Mouse (Mus musculus): ENCODE data around the gene Elmo1. TPM values are rescaled to one million over a fixed set of nuclear protein-coding genes. Genes with fewer than 3 reads are reported as not detected.

The Elmo1 gene
- total RNA-seq, 2 experiments from 2014 or later, result 27.4 to 27.9 TPM

GRCm38 (mm10) chr13:20163339-20163954 lies 73.1 kb downstream of the Elmo1 start:
- no peak for DNase-seq (ENCODE audit: low spot score in 2 of 2)
- no peak overlapping the region for H3K27ac ChIP-seq
- H3K4me3 ChIP-seq, result no peak overlapping the region
- TF ChIP-seq CTCF (conservative IDR thresholded peaks at IDR 0.05), result no peak

- no peak for DNase-seq (ENCODE audit: low spot score in 2 of 2)
- Histone ChIP-seq H3K4me3 (no peak overlapping the region), H3K27ac (no peak overlapping the region)
- no peak for TF ChIP-seq CTCF (conservative IDR thresholded peaks at IDR 0.05)
Measured at GRCm38 (mm10) chr13:20164837-20165236, 74.4 kb downstream of the Elmo1 start.

- no peak for DNase-seq (ENCODE audit: low spot score in 2 of 2)
- no peak for TF ChIP-seq CTCF (conservative IDR thresholded peaks at IDR 0.05)
- H3K27ac ChIP-seq, result no peak overlapping the region
Measured at GRCm38 (mm10) chr13:20173987-20174654, 83.7 kb downstream of the Elmo1 start.

GRCm38 (mm10) chr13:20174655-20175280 lies 84.4 kb downstream of the Elmo1 start:
- DNase-seq (ENCODE audit: low spot score in 2 of 2), result no peak
- no peak overlapping the region for H3K4me3 ChIP-seq
- TF ChIP-seq CTCF (conservative IDR thresholded peaks at IDR 0.05), result no peak
- H3K27ac ChIP-seq, result no peak overlapping the region

More at GRCm38 (mm10) chr13:20173987-20174654, 83.7 kb downstream of the Elmo1 start:
- no peak overlapping the region for H3K4me3 ChIP-seq

- H3K4me3 ChIP-seq, result no peak overlapping the region
- DNase-seq (ENCODE audit: low spot score in 2 of 2), result no peak
- no peak overlapping the region for H3K27ac ChIP-seq
- no peak for TF ChIP-seq CTCF (conservative IDR thresholded peaks at IDR 0.05)
Measured at GRCm38 (mm10) chr13:20180738-20181137, 90.3 kb downstream of the Elmo1 start.

- Histone ChIP-seq H3K4me3 (no peak overlapping the region), H3K27ac (no peak overlapping the region)
- TF ChIP-seq CTCF (conservative IDR thresholded peaks at IDR 0.05), result no peak
- DNase-seq (ENCODE audit: low spot score in 2 of 2), result no peak
Measured at GRCm38 (mm10) chr13:20181321-20181720, 90.9 kb downstream of the Elmo1 start.

GRCm38 (mm10) chr13:20182239-20182825 lies 91.9 kb downstream of the Elmo1 start:
- DNase-seq (ENCODE audit: low spot score in 2 of 2), result peak; percentile 16 to 21
- TF ChIP-seq CTCF (conservative IDR thresholded peaks at IDR 0.05), result no peak
- H3K4me3 ChIP-seq, result no peak overlapping the region
- H3K27ac ChIP-seq, result peak overlapping the region; percentile 59; the same call in 1 of the 2 replicates

- peak; percentile 76 for TF ChIP-seq CTCF (conservative IDR thresholded peaks at IDR 0.05)
- peak in 1 of 2 experiments; percentile 28 for DNase-seq (ENCODE audit: low spot score in 2 of 2)
- Histone ChIP-seq H3K27ac (peak overlapping the region; percentile 6; the same call in 1 of the 2 replicates), H3K4me3 (no peak overlapping the region; the same call in 1 of the 2 replicates)
Measured at GRCm38 (mm10) chr13:20183512-20184238, 93.3 kb downstream of the Elmo1 start.

- Histone ChIP-seq H3K4me3 (no peak overlapping the region), H3K27ac (peak overlapping the region; percentile 6; the same call in 1 of the 2 replicates)
- no peak for TF ChIP-seq CTCF (conservative IDR thresholded peaks at IDR 0.05)
- DNase-seq (ENCODE audit: low spot score in 2 of 2), result no peak
Measured at GRCm38 (mm10) chr13:20184239-20185033, 94.0 kb downstream of the Elmo1 start.

GRCm38 (mm10) chr13:20185034-20185846 lies 94.8 kb downstream of the Elmo1 start:
- no peak overlapping the region; the same call in 1 of the 2 replicates for H3K27ac ChIP-seq
- DNase-seq (ENCODE audit: low spot score in 2 of 2), result no peak
- H3K4me3 ChIP-seq, result no peak overlapping the region
- no peak; the same call in 1 of the 2 replicates for TF ChIP-seq CTCF (conservative IDR thresholded peaks at IDR 0.05)

- DNase-seq (ENCODE audit: low spot score in 2 of 2), result no peak
- H3K4me3 ChIP-seq, result no peak overlapping the region
- no peak for TF ChIP-seq CTCF (conservative IDR thresholded peaks at IDR 0.05)
- no peak overlapping the region for H3K27ac ChIP-seq
Measured at GRCm38 (mm10) chr13:20185847-20186213, 95.4 kb downstream of the Elmo1 start.
